Mouse (Mus musculus) hindbrain, embryonic 15.5 days (tissue): ENCODE data around the gene Spint5. TPM values are rescaled to one million over a fixed set of nuclear protein-coding genes. Genes with fewer than 3 reads are reported as not detected.
"Not testable (repeated sequence)": the region's sequence is repeated elsewhere in the genome, so short reads cannot be mapped to it uniquely, and the experiment has no call there.

ENCODE experiments used
- ATAC-seq: fragments of 200-750 bp; cut with Nextera tagmentation; 2 replicates; pipeline ENCODE4 v1.8.0; 2017; ENCODE audit warnings: low read depth, moderate number of reproducible peaks, moderate TSS enrichment; ENCODE audit not compliant: low FRiP score
- H3K27ac ChIP-seq: fragments of 300-500 bp; sonication (generic); replicated peaks from 2 replicates; pipeline ENCODE4 v1.5.1; 2015; ENCODE audit warnings: mild to moderate bottlenecking, inconsistent platforms
- H3K27me3 ChIP-seq: fragments of 300-500 bp; sonication (generic); 2 replicates; pipeline ENCODE4 v1.6.1; 2015; ENCODE audit warnings: control low read depth, inconsistent platforms
- H3K36me3 ChIP-seq: fragments of 300-500 bp; sonication (generic); 2 replicates; pipeline ENCODE4 v1.6.1; 2015; ENCODE audit warnings: control low read depth, inconsistent platforms
- H3K4me1 ChIP-seq: fragments of 300-500 bp; sonication (generic); replicated peaks from 2 replicates; pipeline ENCODE4 v1.6.1; 2015; ENCODE audit warnings: control low read depth, inconsistent platforms
- H3K4me2 ChIP-seq: fragments of 300-500 bp; sonication (generic); 2 replicates; pipeline ENCODE4 v1.6.1; 2015; ENCODE audit warnings: moderate library complexity, mild to moderate bottlenecking, inconsistent platforms
- H3K4me3 ChIP-seq: fragments of 300-500 bp; sonication (generic); 2 replicates; pipeline ENCODE4 v1.5.1; 2015; ENCODE audit warnings: mild to moderate bottlenecking, inconsistent platforms
- H3K9ac ChIP-seq: fragments of 300-500 bp; sonication (generic); 2 replicates; pipeline ENCODE4 v1.6.1; 2015; ENCODE audit warnings: inconsistent platforms
- H3K9me3 ChIP-seq: fragments of 300-500 bp; sonication (generic); 2 replicates; pipeline ENCODE4 v1.6.1; 2016; ENCODE audit warnings: control low read depth, inconsistent platforms
- WGBS: fragments of 180-500 bp; shearing (Covaris S2); methylation state at CpG from one replicate; pipeline ENCODE4 v1.1.7; 2015; 5-methylcytosine and 5-hydroxymethylcytosine counted together
- polyA plus RNA-seq: library from polyadenylated mRNA; unstranded; fragments of >200 nt; fragmentation: Nextera tagmentation; extraction: Ambion mirVana; gene quantifications from 2 replicates; pipeline ENCODE4 v1.2.1, GENCODE M21; 2015

Gene Spint5
- polyA plus RNA-seq, 1 experiment from 2014 or later, result not detected

DNA sequence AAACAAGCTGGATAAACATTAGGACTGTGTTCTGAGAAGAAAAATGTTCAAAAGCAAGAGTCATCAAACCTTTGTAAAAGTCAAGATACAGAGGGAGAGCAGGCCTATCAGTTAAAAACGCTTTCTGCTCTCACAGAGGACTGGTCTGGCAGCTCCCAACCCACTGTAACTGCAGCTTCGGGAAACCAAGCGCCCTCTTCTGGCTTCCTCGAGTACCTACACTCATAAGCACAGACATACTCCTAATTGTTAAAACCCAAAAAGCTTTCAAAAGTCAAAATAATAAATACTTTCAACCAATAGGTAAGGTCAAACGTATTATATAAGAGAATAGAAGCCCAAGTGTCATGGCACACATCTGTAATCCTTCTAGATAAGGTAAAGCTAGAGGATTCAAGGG lies 10.9 kb upstream of the Spint5 start:
- 82% methylated on average over 5 of the region's 5 CpGs for WGBS
- ATAC-seq, result no peak
- H3K9me3 ChIP-seq, result no peaks in the 10 kb centered on the region
- H3K9ac ChIP-seq, result no peak overlapping the region
- H3K4me2 ChIP-seq, result no peak overlapping the region
- H3K4me3 ChIP-seq, result no peak overlapping the region
- H3K27ac ChIP-seq, result no peak overlapping the region
- H3K4me1 ChIP-seq, result no peaks in the 10 kb centered on the region
- no peaks in the 10 kb centered on the region for H3K27me3 ChIP-seq
- no peaks in the 10 kb centered on the region for H3K36me3 ChIP-seq

DNA sequence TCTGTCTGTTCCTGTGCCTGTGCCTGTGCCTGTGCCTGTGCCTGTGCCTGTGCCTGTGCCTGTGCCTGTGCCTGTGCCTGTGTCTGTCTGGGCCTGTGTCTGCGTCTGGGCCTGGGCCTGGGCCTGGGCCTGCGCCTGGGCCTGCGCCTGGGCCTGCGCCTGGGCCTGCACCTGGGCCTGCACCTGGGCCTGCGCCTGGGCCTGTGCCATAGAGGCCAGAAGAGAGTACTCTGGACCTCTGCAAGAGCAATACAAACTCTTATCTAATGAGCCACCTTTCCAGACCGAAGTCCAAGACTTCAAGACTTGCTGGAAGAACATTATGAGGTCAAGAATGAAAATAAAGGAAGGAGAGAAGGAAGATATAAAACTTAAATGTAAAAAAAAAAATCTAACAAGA lies 9.8 kb upstream of the Spint5 start:
- 92% methylated on average over 6 of the region's 6 CpGs for WGBS
- ATAC-seq, result no peak
- Histone ChIP-seq H3K36me3 (no peaks in the 10 kb centered on the region), H3K4me3 (no peak overlapping the region), H3K4me1 (no peaks in the 10 kb centered on the region), H3K27me3 (no peaks in the 10 kb centered on the region), H3K9ac (no peak overlapping the region), H3K27ac (no peak overlapping the region), H3K4me2 (no peak overlapping the region), H3K9me3 (no peaks in the 10 kb centered on the region)

DNA sequence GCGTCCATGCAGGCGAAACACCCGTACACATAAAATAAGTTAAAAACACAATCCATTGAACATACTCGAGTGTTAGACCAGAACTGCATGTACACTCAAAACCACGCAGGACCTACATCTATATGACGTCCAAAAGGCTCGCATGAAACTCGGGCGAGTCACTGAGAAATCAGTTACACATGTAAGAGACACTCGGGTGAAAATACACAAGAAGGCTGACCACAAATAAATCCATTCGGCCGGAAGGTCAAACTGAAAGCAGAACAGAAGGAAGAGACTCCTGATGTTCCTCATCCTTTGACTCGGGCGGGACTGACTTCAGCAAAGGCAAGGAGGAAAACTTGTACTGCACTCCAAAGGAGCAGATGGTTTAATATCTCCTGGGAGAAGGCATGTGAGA lies 9.1 kb upstream of the Spint5 start:
- Histone ChIP-seq H3K4me2 (no peak overlapping the region), H3K4me1 (no peaks in the 10 kb centered on the region), H3K36me3 (no peaks in the 10 kb centered on the region), H3K27ac (no peak overlapping the region), H3K9me3 (no peaks in the 10 kb centered on the region), H3K27me3 (no peaks in the 10 kb centered on the region), H3K4me3 (no peak overlapping the region), H3K9ac (no peak overlapping the region)
- no peak for ATAC-seq
- 92% methylated on average over 14 of the region's 14 CpGs for WGBS

DNA sequence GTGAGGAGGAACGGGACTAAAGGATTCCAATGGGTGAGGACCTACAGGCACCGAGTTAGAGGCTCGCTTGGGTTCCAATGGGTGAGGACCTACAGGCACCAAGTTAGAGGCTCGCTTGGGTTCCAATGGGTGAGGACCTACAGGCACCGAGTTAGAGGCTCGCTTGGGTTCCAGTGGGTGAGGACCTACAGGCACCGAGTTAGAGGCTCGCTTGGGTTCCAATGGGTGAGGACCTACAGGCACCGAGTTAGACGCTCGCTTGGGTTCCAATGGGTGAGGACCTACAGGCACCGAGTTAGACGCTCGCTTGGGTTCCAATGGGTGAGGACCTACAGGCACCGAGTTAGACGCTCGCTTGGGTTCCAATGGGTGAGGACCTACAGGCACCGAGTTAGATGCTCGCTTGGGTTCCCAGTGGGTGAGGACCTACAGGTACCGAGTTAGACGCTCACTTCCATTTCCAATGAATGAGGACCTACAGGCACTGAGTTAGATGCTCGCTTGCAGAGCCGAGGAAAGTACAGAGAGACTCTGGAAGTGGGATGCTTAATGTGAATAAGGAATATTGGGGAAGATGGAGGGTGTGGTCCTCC lies 1.2 kb downstream of the Spint5 start:
- not testable (repeated sequence) for H3K9me3 ChIP-seq, H3K36me3 ChIP-seq, H3K4me2 ChIP-seq, H3K9ac ChIP-seq, H3K27ac ChIP-seq, H3K4me1 ChIP-seq, ATAC-seq, H3K27me3 ChIP-seq, H3K4me3 ChIP-seq
- 94% methylated on average over 23 of the region's 23 CpGs for WGBS

DNA sequence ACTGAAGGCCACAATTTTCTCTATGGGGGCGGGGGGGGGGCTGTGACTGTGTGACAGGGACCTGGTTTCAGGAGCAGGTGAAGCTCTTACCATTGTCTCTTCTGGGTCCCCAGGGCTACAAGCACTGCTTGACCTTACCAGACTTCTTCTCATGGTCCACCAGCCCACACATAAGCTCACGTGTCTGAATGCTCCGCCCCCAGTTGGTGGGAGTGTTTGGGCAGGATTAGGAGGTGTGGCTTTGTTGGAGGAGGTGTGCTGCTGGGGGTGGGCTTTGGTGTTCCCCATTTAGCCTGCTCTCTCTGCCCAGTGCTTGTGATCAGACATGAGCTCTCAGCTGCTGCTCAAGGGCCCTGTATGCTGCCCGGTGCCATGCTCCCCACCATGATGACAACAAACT lies 8.2 kb downstream of the Spint5 start:
- H3K4me1 ChIP-seq, result no peaks in the 10 kb centered on the region
- H3K4me2 ChIP-seq, result no peak overlapping the region
- WGBS, result 66% methylated on average over 4 of the region's 4 CpGs
- H3K36me3 ChIP-seq, result no peaks in the 10 kb centered on the region
- H3K27ac ChIP-seq, result no peak overlapping the region
- H3K4me3 ChIP-seq, result no peak overlapping the region
- H3K9me3 ChIP-seq, result no peaks in the 10 kb centered on the region
- no peaks in the 10 kb centered on the region for H3K27me3 ChIP-seq
- H3K9ac ChIP-seq, result no peak overlapping the region
- ATAC-seq, result no peak

DNA sequence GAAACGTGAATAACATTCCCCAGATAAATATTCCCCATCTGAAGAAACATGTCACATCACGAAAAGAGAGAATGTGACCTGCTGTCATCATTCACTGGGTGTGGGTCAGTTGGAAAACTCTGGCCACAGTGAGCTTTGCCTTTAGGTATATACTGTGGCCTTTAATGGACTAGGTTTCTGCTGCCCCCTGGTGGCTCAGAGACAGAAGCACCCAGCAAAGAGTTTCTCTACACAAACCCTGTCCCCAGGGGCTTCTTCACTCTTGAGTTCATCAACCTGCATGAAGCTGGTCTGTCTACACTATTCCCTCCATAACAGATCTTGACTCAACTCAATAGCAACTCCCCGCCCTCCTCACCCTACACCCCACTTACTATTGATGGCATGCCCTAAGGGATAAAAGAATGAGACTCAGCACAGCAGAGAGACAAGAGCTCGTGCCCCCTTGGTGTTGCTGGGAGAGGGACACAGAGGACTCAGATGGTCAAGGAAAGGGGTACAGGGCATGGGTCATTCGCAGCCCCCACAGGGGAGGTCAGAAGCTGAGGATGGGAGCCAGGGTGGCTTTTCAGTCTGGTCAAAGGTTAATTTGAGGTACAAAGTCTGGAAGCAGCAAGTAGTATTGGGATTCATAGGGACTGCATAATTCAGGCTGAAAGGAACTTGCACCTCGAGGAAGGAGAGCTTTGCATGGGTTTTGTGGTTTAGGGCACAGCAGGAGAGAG lies 11.0 kb downstream of the Spint5 start:
- 21% methylated on average over 6 of the region's 6 CpGs for WGBS
- Histone ChIP-seq H3K4me1 (no peaks in the 10 kb centered on the region), H3K4me3 (no peak overlapping the region), H3K27me3 (no peaks in the 10 kb centered on the region), H3K4me2 (no peak overlapping the region), H3K27ac (no peak overlapping the region), H3K9ac (no peak overlapping the region), H3K36me3 (no peaks in the 10 kb centered on the region), H3K9me3 (no peaks in the 10 kb centered on the region)
- ATAC-seq, result no peak; the same call in 1 of the 2 replicates

DNA sequence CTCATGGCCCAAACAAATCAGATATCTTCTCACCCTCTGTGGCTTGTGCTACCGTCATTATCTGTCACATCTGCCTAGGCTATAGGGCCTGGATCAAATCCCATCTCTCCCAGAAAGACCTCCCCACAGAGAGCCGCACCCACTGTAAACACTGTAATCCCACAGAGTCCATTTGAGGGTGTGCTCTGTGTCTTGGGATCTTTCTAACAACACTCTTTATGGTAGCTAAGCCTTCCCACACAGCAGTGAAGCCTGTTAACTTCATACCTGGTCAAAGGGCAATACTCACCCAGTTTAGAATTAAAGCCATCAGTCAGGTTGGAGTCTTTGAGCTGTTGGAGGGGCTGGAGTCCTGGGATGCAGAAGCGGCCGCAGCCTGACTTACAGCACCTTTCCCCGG lies 16.6 kb downstream of the Spint5 start:
- H3K4me3 ChIP-seq, result no peak overlapping the region

DNA sequence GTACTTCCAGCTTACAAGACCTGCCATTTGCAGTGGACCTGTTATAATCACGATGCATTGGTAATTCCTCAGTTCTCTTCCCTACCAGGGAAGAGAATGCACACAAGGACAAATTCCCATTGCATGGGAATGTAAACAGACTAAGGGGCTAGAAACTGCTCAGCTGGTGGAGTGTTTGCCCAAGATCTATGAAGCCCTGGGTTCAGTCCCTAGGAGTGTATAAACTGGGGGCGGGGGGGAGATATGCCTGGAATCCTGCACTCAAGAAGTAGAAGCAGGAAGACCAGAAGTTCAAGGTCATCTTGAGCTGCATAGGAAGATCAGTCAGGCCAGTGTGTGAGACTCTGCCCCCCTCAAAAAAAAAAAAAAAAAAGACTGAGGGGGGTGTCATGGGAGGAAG lies 18.2 kb downstream of the Spint5 start:
- no peak overlapping the region for H3K27ac ChIP-seq
- H3K4me1 ChIP-seq, result no peaks in the 10 kb centered on the region
- H3K9ac ChIP-seq, result no peak overlapping the region
- ATAC-seq, result no peak
- H3K36me3 ChIP-seq, result no peaks in the 10 kb centered on the region
- 93% methylated on average over 2 of the region's 2 CpGs for WGBS
- no peaks in the 10 kb centered on the region for H3K9me3 ChIP-seq
- H3K4me2 ChIP-seq, result no peak overlapping the region
- H3K4me3 ChIP-seq, result no peak overlapping the region
- H3K27me3 ChIP-seq, result no peaks in the 10 kb centered on the region

More for the DNA sequence above, 16.6 kb downstream of the Spint5 start:
- ATAC-seq, result no peak
- 85% methylated on average over 5 of the region's 5 CpGs for WGBS
- Histone ChIP-seq H3K36me3 (no peaks in the 10 kb centered on the region), H3K27me3 (no peaks in the 10 kb centered on the region), H3K9me3 (no peaks in the 10 kb centered on the region), H3K27ac (no peak overlapping the region), H3K4me2 (no peak overlapping the region), H3K4me1 (no peaks in the 10 kb centered on the region), H3K9ac (no peak overlapping the region)

DNA sequence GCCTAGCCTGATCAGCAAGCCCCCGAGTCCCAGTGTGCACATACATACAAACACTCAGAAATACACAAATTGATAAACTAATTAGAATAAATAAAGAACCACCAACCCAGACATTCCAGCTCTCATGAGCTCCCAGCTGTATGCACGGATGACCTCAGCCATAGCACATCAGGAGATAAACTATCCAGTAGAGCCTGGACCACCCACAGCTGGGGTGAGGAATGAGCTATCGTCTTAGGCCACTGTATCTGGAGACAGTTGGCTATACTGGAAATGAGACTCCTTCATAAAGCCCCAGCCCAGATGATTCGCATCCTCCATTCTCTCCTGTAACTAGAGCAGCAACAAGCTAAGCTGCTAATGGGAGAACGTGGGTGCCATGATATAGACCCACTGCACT lies 19.7 kb downstream of the Spint5 start:
- H3K36me3 ChIP-seq, result no peaks in the 10 kb centered on the region
- H3K4me3 ChIP-seq, result no peak overlapping the region
- no peaks in the 10 kb centered on the region for H3K9me3 ChIP-seq
- no peaks in the 10 kb centered on the region for H3K27me3 ChIP-seq
- ATAC-seq, result no peak
- H3K27ac ChIP-seq, result no peak overlapping the region
- H3K4me1 ChIP-seq, result no peaks in the 10 kb centered on the region
- H3K4me2 ChIP-seq, result no peak overlapping the region
- WGBS, result 87% methylated on average over 5 of the region's 5 CpGs
- H3K9ac ChIP-seq, result no peak overlapping the region

DNA sequence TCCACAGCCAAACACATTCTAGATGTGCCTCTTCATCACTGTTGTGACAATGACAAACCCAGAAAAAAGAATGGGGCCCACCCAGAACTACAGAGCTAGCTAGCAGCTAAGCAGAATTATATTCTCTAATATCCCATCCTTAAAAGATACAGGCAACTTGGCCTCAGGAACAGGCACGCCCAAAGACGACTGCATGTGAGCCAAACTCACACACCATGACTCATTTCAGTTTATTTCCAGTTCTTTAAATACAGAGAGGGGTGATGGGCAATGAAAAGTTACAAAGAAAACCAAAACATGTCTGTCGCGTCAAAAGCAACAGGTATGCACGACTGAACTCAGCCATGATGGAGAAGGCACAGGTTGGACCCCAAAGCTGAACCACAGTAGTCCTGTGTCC lies 20.3 kb downstream of the Spint5 start:
- ATAC-seq, result no peak
- H3K27ac ChIP-seq, result no peak overlapping the region
- H3K9ac ChIP-seq, result no peak overlapping the region
- no peak overlapping the region for H3K4me2 ChIP-seq
- H3K4me3 ChIP-seq, result no peak overlapping the region
- H3K4me1 ChIP-seq, result no peaks in the 10 kb centered on the region
- no peaks in the 10 kb centered on the region for H3K9me3 ChIP-seq
- no peaks in the 10 kb centered on the region for H3K27me3 ChIP-seq
- H3K36me3 ChIP-seq, result no peaks in the 10 kb centered on the region
- WGBS, result 89% methylated on average over 5 of the region's 5 CpGs

DNA sequence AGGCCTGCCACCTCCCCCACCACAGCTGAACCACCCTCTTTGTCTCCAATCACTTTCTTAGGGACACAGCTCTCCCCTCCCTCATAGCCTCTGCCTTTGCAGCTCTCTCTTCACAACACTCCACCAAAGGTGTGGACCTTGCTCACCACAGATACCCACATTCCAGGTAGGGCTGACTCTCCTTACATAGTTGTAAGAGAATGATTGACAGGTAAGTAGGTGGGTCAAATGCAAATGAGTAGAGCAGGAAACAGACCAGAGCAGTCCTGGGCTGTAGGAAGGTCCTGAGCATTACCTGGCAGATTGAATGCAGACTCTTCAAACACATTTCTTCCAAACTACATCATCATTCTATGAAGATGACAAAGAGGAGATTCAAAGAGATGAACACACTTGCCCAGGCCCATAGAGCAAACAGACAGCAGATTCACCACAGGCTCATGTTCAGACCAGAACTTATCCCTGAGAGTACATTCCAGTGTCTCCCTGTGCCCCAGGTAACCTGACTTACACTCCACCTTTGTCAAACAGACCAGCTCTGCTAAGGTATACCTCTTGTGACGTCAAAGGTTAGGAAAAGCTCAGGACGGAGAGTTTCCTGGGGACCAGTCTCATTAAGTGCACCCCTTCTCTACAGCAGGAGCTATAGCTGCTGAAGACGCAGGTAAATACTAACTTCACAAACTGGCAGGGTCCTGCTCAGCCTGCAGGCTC lies 22.4 kb downstream of the Spint5 start:
- WGBS, result 75% methylated on average over 3 of the region's 3 CpGs
- no peaks in the 10 kb centered on the region for H3K27me3 ChIP-seq
- no peak overlapping the region for H3K27ac ChIP-seq
- no peak overlapping the region for H3K4me3 ChIP-seq
- H3K4me1 ChIP-seq, result no peaks in the 10 kb centered on the region
- no peaks in the 10 kb centered on the region for H3K9me3 ChIP-seq
- no peak overlapping the region for H3K4me2 ChIP-seq
- no peak for ATAC-seq
- H3K36me3 ChIP-seq, result no peaks in the 10 kb centered on the region
- no peak overlapping the region for H3K9ac ChIP-seq

DNA sequence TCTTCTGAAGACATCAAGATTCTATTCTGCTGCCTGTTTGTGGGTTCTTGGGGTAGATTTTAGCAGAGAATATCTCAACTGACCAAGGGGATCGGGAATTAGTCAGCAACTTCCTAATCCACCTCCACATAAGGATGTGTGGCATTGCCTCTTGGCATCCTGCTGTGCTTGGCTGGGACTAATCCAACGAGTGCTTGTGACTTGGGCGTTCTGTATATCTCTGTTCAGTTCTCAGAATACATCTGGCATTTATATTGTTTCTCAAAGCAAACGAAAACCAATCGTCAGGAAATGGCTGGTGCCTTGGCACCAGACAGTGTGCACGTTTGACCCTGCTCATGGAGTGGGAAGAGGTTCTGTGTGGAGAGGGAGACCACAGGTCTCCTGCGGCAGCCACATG lies 24.8 kb downstream of the Spint5 start:
- 70% methylated on average over 7 of the region's 7 CpGs for WGBS
- H3K9ac ChIP-seq, result no peak overlapping the region
- no peaks in the 10 kb centered on the region for H3K9me3 ChIP-seq
- H3K36me3 ChIP-seq, result no peaks in the 10 kb centered on the region
- H3K27me3 ChIP-seq, result no peaks in the 10 kb centered on the region
- no peak overlapping the region for H3K4me2 ChIP-seq
- no peak overlapping the region for H3K4me3 ChIP-seq
- no peak overlapping the region for H3K27ac ChIP-seq
- peaks cover 2% of the 10 kb centered on the region for H3K4me1 ChIP-seq
- no peak for ATAC-seq
